Comparison of ENCODE assay signal across 8 mouse cellular contexts in the genomic region with DNA sequence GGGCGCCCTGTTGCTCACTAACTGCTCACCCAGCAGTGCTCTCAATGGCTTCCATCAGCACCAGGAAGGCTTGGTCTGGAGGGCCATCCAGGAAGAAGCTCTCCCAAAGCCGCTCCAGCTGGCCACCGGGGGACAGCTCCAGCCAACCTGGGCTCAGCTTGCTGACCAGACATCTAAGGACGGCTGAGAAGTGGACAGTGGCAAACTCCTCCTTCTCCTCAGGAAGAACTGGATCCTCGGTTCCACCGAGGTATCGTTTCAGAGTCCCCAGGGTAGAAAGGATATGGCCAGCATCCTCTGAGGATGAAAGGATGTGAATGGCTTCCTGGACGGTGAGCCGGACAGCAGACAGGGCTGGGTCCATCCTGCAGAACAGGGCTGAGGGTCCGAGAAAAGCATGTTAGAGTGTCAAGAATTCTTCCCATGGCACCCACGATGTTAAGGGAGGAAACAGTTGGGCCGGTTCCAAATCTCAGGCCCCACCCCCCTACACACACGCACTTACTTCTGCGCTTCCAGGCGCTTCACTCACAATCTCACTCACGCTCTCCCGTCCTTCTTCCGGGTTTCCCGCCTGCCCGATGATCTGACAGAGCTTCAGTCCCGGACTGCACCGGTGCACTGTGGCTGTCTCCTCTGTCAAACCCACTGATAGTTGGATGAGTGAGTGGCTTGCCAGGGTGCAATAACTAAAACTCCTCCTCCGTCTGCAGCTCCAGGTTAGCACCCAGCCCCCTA. TPM values are rescaled to one million over a fixed set of nuclear protein-coding genes. Genes with fewer than 3 reads are reported as not detected.
DNase-seq lines count a peak whose midpoint lies in the region; ATAC-seq and TF ChIP-seq lines count a peak whose summit lies in the region.

No protein-coding gene starts in this region.

- H3K4me1 ChIP-seq in lung, embryonic 14.5 days (ENCODE audit: insufficient read depth), result peaks cover 5% of the 10 kb centered on the region
- H3K4me1 ChIP-seq in bone marrow, adult 2 months (ENCODE audit: control insufficient read depth, insufficient read depth, low read length), result no peaks in the 10 kb centered on the region; the same call in 1 of the 2 replicates
- peaks cover 10% of the 10 kb centered on the region; the same call in 1 of the 2 replicates for H3K4me1 ChIP-seq in forebrain, postnatal 0 days (ENCODE audit: insufficient read depth)
- peaks cover 14% of the 10 kb centered on the region for H3K4me1 ChIP-seq in limb, embryonic 13.5 days
- peaks cover 21% of the 10 kb centered on the region for H3K4me1 ChIP-seq in neural tube, embryonic 12.5 days

- peaks cover 29% of the 10 kb centered on the region for H3K36me3 ChIP-seq in lung, embryonic 14.5 days (ENCODE audit: insufficient read depth)
- H3K36me3 ChIP-seq in forebrain, postnatal 0 days (ENCODE audit: insufficient read depth), result peaks cover 10% of the 10 kb centered on the region
- H3K36me3 ChIP-seq in limb, embryonic 13.5 days, result peaks cover 42% of the 10 kb centered on the region
- peaks cover 6% of the 10 kb centered on the region for H3K36me3 ChIP-seq in neural tube, embryonic 12.5 days

- no peak for TF ChIP-seq CTCF in lung, embryonic 14.5 days (IDR thresholded peaks at IDR 0.05; ENCODE audit: low read depth)
- no peak for TF ChIP-seq CTCF in bone marrow, adult 2 months (IDR thresholded peaks at IDR 0.05; ENCODE audit: control insufficient read depth, insufficient read depth, low read length)
- no peak for TF ChIP-seq CTCF in forebrain, postnatal 0 days (IDR thresholded peaks at IDR 0.05; ENCODE audit: low read depth)

- WGBS in lung, embryonic 14.5 days, result 7% methylated on average over 23 of the region's 23 CpGs
- 11% methylated on average over 23 of the region's 23 CpGs for WGBS in bone marrow, adult 2 months
- WGBS in forebrain, postnatal 0 days, result 12% methylated on average over 23 of the region's 23 CpGs
- WGBS in limb, embryonic 13.5 days, result 9% methylated on average over 23 of the region's 23 CpGs
- WGBS in neural tube, embryonic 12.5 days, result 13% methylated on average over 23 of the region's 23 CpGs

- peak; percentile 79 for DNase-seq in lung, embryonic 14.5 days
- no peak for DNase-seq in lung, adult 18-20 months
- peak; percentile 72 for DNase-seq in forebrain, postnatal 0 days
- no peak for DNase-seq in ovary, postnatal 36 days (ENCODE audit: low spot score)
- DNase-seq in left cerebral cortex, adult 8-10 months (ENCODE audit: low spot score in 2 of 2), result no peak

- no peaks in the 10 kb centered on the region for H3K27me3 ChIP-seq in lung, embryonic 14.5 days (ENCODE audit: insufficient read depth, low read length)
- H3K27me3 ChIP-seq in forebrain, postnatal 0 days (ENCODE audit: insufficient read depth, low read length), result no peaks in the 10 kb centered on the region
- H3K27me3 ChIP-seq in limb, embryonic 13.5 days, result no peaks in the 10 kb centered on the region
- no peaks in the 10 kb centered on the region for H3K27me3 ChIP-seq in neural tube, embryonic 12.5 days (replicated peaks)

- TF ChIP-seq POLR2A in bone marrow, adult 2 months (IDR thresholded peaks at IDR 0.05; ENCODE audit: borderline replicate concordance, control insufficient read depth, low read depth, low read length), result no peak

- peak; percentile 68 for ATAC-seq in lung, embryonic 14.5 days (ENCODE audit: insufficient read depth)
- ATAC-seq in forebrain, postnatal 0 days, result peak; percentile 32
- no peak; the same call in none of the 2 replicates for ATAC-seq in limb, embryonic 13.5 days (ENCODE audit: low FRiP score, low read depth)
- peak; percentile 78 for ATAC-seq in neural tube, embryonic 12.5 days (ENCODE audit: low FRiP score, low read depth)

- H3K27ac ChIP-seq in lung, embryonic 14.5 days (ENCODE audit: low read depth), result peak overlapping the region; percentile 94
- H3K27ac ChIP-seq in bone marrow, adult 2 months (ENCODE audit: control insufficient read depth, insufficient read depth, low read depth, low read length, poor library complexity), result peak overlapping the region; percentile 78
- peak overlapping the region; percentile 84 for H3K27ac ChIP-seq in forebrain, postnatal 0 days (ENCODE audit: low read depth, low read length)
- peak overlapping the region; percentile 89 for H3K27ac ChIP-seq in limb, embryonic 13.5 days
- peak overlapping the region; percentile 57 for H3K27ac ChIP-seq in neural tube, embryonic 12.5 days

- peak overlapping the region; percentile 93 for H3K4me2 ChIP-seq in lung, embryonic 14.5 days
- H3K4me2 ChIP-seq in forebrain, postnatal 0 days (ENCODE audit: low read depth), result peak overlapping the region; percentile 96
- peak overlapping the region; percentile 96 for H3K4me2 ChIP-seq in limb, embryonic 13.5 days (replicated peaks)
- H3K4me2 ChIP-seq in neural tube, embryonic 12.5 days (replicated peaks), result peak overlapping the region; percentile 99

- peak overlapping the region; percentile 60 for H3K9ac ChIP-seq in lung, embryonic 14.5 days
- peak overlapping the region; percentile 62 for H3K9ac ChIP-seq in forebrain, postnatal 0 days
- peak overlapping the region; percentile 68 for H3K9ac ChIP-seq in limb, embryonic 13.5 days
- peak overlapping the region; percentile 78 for H3K9ac ChIP-seq in neural tube, embryonic 12.5 days

- peak overlapping the region; percentile 66 for H3K4me3 ChIP-seq in lung, embryonic 14.5 days (ENCODE audit: low read depth, low read length)
- peak overlapping the region; percentile 71 for H3K4me3 ChIP-seq in bone marrow, adult 2 months (replicated peaks; ENCODE audit: control insufficient read depth, low read depth, low read length)
- H3K4me3 ChIP-seq in forebrain, postnatal 0 days (ENCODE audit: low read depth, low read length), result peak overlapping the region; percentile 71
- H3K4me3 ChIP-seq in limb, embryonic 13.5 days, result peak overlapping the region; percentile 68
- peak overlapping the region; percentile 62 for H3K4me3 ChIP-seq in neural tube, embryonic 12.5 days

- no peaks in the 10 kb centered on the region for H3K9me3 ChIP-seq in lung, embryonic 14.5 days (ENCODE audit: low read depth, low read length)
- no peaks in the 10 kb centered on the region for H3K9me3 ChIP-seq in forebrain, postnatal 0 days (ENCODE audit: low read length)
- no peaks in the 10 kb centered on the region for H3K9me3 ChIP-seq in limb, embryonic 13.5 days
- no peaks in the 10 kb centered on the region for H3K9me3 ChIP-seq in neural tube, embryonic 12.5 days

RNA-seq across cellular contexts. Expression of gene Telo2, which starts 0.7 kb away (rescaled TPM):
- polyA plus RNA-seq in lung, embryonic 14.5 days (2014; fragmentation: Nextera tagmentation; extraction: Ambion mirVana), result 41.8 and 46.5 TPM in 2 replicates
- 19.5 and 30.4 TPM in 2 replicates for polyA plus RNA-seq in bone marrow, adult 2 months (2011; ENCODE audit: insufficient read depth, insufficient read length, low replicate concordance, missing spikeins)
- total RNA-seq in forebrain, postnatal 0 days (2014; rRNA removed), result 51.9 and 92.2 TPM in 2 replicates
- 32.4 and 35.6 TPM in 2 replicates for polyA plus RNA-seq in forebrain, postnatal 0 days (2015; fragmentation: Nextera tagmentation; extraction: Ambion mirVana)
- 47.6 and 54.3 TPM in 2 replicates for polyA plus RNA-seq in limb, embryonic 13.5 days (2015; fragmentation: Nextera tagmentation; extraction: Ambion mirVana)
- 43.3 and 50.9 TPM in 2 replicates for polyA plus RNA-seq in neural tube, embryonic 12.5 days (2016; fragmentation: Nextera tagmentation; extraction: Ambion mirVana)
- total RNA-seq in left cerebral cortex, adult 8-10 months (2022), result 10 to 100 TPM; 22.6 to 34.6 (median 28.6) TPM

RNA-seq across cellular contexts. Expression of gene Ptx4, which starts 5.5 kb away (rescaled TPM):
- not detected in 2 replicates for polyA plus RNA-seq in lung, embryonic 14.5 days (2014; fragmentation: Nextera tagmentation; extraction: Ambion mirVana)
- polyA plus RNA-seq in bone marrow, adult 2 months (2011; ENCODE audit: insufficient read depth, insufficient read length, low replicate concordance, missing spikeins), result 1.4 TPM in 1 of 2 replicates, not detected in the other
- 1.2 TPM in 1 of 2 replicates, not detected in the other for total RNA-seq in forebrain, postnatal 0 days (2014; rRNA removed)
- 0.20 and 0.54 TPM in 2 replicates for polyA plus RNA-seq in forebrain, postnatal 0 days (2015; fragmentation: Nextera tagmentation; extraction: Ambion mirVana)
- polyA plus RNA-seq in limb, embryonic 13.5 days (2015; fragmentation: Nextera tagmentation; extraction: Ambion mirVana), result 1.3 and 1.7 TPM in 2 replicates
- polyA plus RNA-seq in neural tube, embryonic 12.5 days (2016; fragmentation: Nextera tagmentation; extraction: Ambion mirVana), result not detected in 2 replicates
- under 1 TPM; 0.65 to 0.96 (median 0.75) TPM for total RNA-seq in left cerebral cortex, adult 8-10 months (2022)

RNA-seq across cellular contexts. Expression of gene Clcn7, which starts 18.1 kb away (rescaled TPM):
- 22.3 and 23.1 TPM in 2 replicates for polyA plus RNA-seq in lung, embryonic 14.5 days (2014; fragmentation: Nextera tagmentation; extraction: Ambion mirVana)
- 17.0 and 21.9 TPM in 2 replicates for polyA plus RNA-seq in bone marrow, adult 2 months (2011; ENCODE audit: insufficient read depth, insufficient read length, low replicate concordance, missing spikeins)
- total RNA-seq in forebrain, postnatal 0 days (2014; rRNA removed), result 29.2 and 33.1 TPM in 2 replicates
- polyA plus RNA-seq in forebrain, postnatal 0 days (2015; fragmentation: Nextera tagmentation; extraction: Ambion mirVana), result 14.8 and 19.0 TPM in 2 replicates
- 26.5 and 27.2 TPM in 2 replicates for polyA plus RNA-seq in limb, embryonic 13.5 days (2015; fragmentation: Nextera tagmentation; extraction: Ambion mirVana)
- polyA plus RNA-seq in neural tube, embryonic 12.5 days (2016; fragmentation: Nextera tagmentation; extraction: Ambion mirVana), result 22.4 and 25.1 TPM in 2 replicates
- total RNA-seq in left cerebral cortex, adult 8-10 months (2022), result 10 to 100 TPM; 50.0 to 54.5 (median 51.1) TPM

RNA-seq across cellular contexts. Expression of gene Tmem204, which starts 31.7 kb away (rescaled TPM):
- 65.2 and 67.1 TPM in 2 replicates for polyA plus RNA-seq in lung, embryonic 14.5 days (2014; fragmentation: Nextera tagmentation; extraction: Ambion mirVana)
- polyA plus RNA-seq in bone marrow, adult 2 months (2011; ENCODE audit: insufficient read depth, insufficient read length, low replicate concordance, missing spikeins), result 2.5 and 4.6 TPM in 2 replicates
- total RNA-seq in forebrain, postnatal 0 days (2014; rRNA removed), result 9.0 and 11.9 TPM in 2 replicates
- 10.3 and 10.6 TPM in 2 replicates for polyA plus RNA-seq in forebrain, postnatal 0 days (2015; fragmentation: Nextera tagmentation; extraction: Ambion mirVana)
- 14.1 and 15.4 TPM in 2 replicates for polyA plus RNA-seq in limb, embryonic 13.5 days (2015; fragmentation: Nextera tagmentation; extraction: Ambion mirVana)
- 11.1 and 11.7 TPM in 2 replicates for polyA plus RNA-seq in neural tube, embryonic 12.5 days (2016; fragmentation: Nextera tagmentation; extraction: Ambion mirVana)
- 10 to 100 TPM in 3 of 4 experiments, 1 to 10 TPM in 1; 7.5 to 11.2 (median 10.6) TPM for total RNA-seq in left cerebral cortex, adult 8-10 months (2022)

RNA-seq across cellular contexts. Expression of gene Ccdc154, which starts 47.2 kb away (rescaled TPM):
- 0.24 and 0.28 TPM in 2 replicates for polyA plus RNA-seq in lung, embryonic 14.5 days (2014; fragmentation: Nextera tagmentation; extraction: Ambion mirVana)
- not detected in 2 replicates for polyA plus RNA-seq in bone marrow, adult 2 months (2011; ENCODE audit: insufficient read depth, insufficient read length, low replicate concordance, missing spikeins)
- 0.05 TPM in 1 of 2 replicates, not detected in the other for total RNA-seq in forebrain, postnatal 0 days (2014; rRNA removed)
- polyA plus RNA-seq in forebrain, postnatal 0 days (2015; fragmentation: Nextera tagmentation; extraction: Ambion mirVana), result not detected in 2 replicates
- not detected in 2 replicates for polyA plus RNA-seq in limb, embryonic 13.5 days (2015; fragmentation: Nextera tagmentation; extraction: Ambion mirVana)
- polyA plus RNA-seq in neural tube, embryonic 12.5 days (2016; fragmentation: Nextera tagmentation; extraction: Ambion mirVana), result not detected in 2 replicates
- total RNA-seq in left cerebral cortex, adult 8-10 months (2022), result not detected

Comparison
In these comparisons a context has a peak if more than half of its experiments do, and no peak if none do; other contexts are left out.
1. DNase-seq: peak in lung, embryonic 14.5 days (single experiment) and forebrain, postnatal 0 days (single experiment); none in lung, adult 18-20 months (0 of 2), ovary, postnatal 36 days (single experiment) and left cerebral cortex, adult 8-10 months (0 of 2).
2. Peak in every context shown above with its lines, with median percentiles within 50 percentile points of each other: H3K27ac ChIP-seq, H3K4me2 ChIP-seq, H3K4me3 ChIP-seq and H3K9ac ChIP-seq.